Mouse (Mus musculus) adrenal gland, postnatal 0 days (tissue): ENCODE data around the gene Lipo2. TPM values are rescaled to one million over a fixed set of nuclear protein-coding genes. Genes with fewer than 3 reads are reported as not detected.

ENCODE experiments used
- polyA plus RNA-seq: library from polyadenylated mRNA; unstranded; fragments of >200 nt; fragmentation: Nextera tagmentation; extraction: Ambion mirVana; gene quantifications from 2 replicates; pipeline ENCODE4 v1.2.1, GENCODE M21; 2015

The Lipo2 gene
- 0.16 TPM in 1 of 2 replicates, not detected in the other for polyA plus RNA-seq

DNA sequence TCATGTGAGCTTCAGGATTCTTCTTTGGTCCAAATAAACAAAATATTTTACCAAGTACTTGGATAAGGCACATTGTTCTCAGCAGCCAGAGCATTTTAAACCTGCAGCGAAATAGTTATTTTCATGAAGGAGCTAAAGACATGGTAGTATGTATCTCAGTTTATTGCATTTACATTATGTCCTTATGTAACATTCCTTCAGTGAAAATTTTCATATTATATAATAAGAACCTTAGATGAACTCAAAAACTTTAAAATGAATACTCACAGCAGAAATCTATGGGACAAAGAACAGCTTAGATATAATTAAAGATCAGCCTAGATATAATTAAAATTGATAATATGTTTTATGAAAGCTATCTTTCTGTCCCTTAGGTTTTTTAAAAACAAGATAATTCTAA, at the start of gene Lipo2:
Gene Lipo2, minus strand, starts transcription at position 101 of the 400 bp plus-strand sequence.

DNA sequence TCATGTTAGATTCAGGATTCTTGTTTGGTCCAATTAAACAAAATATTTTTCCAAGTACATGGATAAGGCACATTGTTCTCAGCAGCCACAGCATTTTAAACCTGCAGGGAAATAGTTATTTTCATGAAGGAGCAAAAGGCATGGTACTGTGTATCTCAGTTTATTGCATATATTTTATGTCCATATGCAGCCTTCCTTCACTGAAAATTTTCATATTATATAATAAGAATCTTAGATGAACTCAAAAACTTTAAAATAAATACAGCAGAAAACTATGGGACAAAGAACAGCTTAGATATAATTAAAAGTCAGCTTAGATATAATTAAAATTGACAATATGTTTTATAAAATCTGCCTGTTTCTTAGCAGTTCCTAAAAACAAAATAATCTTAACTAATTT, 36.2 kb upstream of the Lipo2 start, which contains the start of gene Lipo1:
Gene Lipo1, minus strand, starts transcription at position 101 of the 400 bp plus-strand sequence.

DNA sequence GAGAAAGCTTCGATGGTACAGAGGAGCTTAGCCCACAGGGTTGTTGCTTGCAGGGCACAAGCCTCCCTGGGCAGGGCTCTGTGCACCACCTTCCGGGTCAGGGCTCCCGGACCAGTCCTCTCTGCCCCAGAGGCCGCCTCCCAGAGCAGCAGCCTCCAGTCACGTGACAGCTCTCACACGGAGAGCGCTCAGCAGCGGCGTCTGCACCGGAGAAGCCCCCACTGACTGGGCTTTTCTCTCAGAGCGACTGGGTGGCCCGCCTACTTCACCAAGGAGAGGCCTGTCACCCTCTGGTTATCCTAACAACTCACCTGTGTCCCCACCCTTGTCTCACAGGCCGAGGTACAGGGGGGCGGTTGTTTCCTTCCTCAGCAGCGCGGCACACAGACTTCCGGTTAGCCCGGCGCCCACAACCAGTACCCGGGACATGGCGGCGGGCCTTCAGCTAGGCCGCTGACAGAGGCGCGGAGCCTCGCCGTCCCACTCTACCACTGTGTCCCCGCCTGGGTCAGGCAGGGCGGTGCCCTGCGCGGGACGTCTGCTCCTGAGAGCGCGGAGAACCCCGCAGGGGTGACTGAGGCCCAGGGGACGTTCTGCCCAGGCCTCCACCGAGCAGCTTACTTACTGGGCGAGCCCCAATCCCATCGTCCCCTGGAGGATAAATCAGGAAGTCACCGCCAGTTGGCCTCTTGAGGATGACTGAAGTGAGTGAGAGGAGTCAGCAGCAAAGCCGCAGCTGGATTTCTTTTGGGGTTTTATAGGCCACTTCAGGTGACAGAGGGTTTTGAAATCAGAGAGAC, 10.3 kb upstream of the Lipo2 start, which contains the start of gene Lipo3:
Gene Lipo3, minus strand, starts transcription at position 665 of the 800 bp plus-strand sequence.

Other genes with a start within 250 kb of the Lipo2 start
- not detected in 2 replicates for gene Lipo4, start 233.6 kb downstream of the Lipo2 start, polyA plus RNA-seq
- gene Gm8978, start 126.1 kb downstream of the Lipo2 start, polyA plus RNA-seq: not detected in 2 replicates
- 17.9 and 20.6 TPM in 2 replicates for gene Lipo3, start 10.6 kb upstream of the Lipo2 start, polyA plus RNA-seq
- not detected in 2 replicates for gene Lipo1, start 36.1 kb upstream of the Lipo2 start, polyA plus RNA-seq
- gene Lipf, start 209.8 kb upstream of the Lipo2 start, polyA plus RNA-seq: not detected in 2 replicates